Mouse (Mus musculus) midbrain, embryonic 16.5 days (tissue): ENCODE data around the gene Epha3. TPM values are rescaled to one million over a fixed set of nuclear protein-coding genes. Genes with fewer than 3 reads are reported as not detected.

Experiments used
- ATAC-seq: fragments of 200-750 bp; cut with Nextera tagmentation; 2 replicates; pipeline ENCODE4 v1.8.0; 2017; ENCODE audit warnings: moderate TSS enrichment
- H3K27ac ChIP-seq: fragments of 300-500 bp; sonication (generic); 2 replicates; pipeline ENCODE4 v1.5.1; 2014; ENCODE audit warnings: mild to moderate bottlenecking, low read length, mixed read lengths
- H3K27me3 ChIP-seq: fragments of 300-500 bp; sonication (generic); 2 replicates; pipeline ENCODE4 v1.6.1; 2014; ENCODE audit warnings: low read depth, low read length, mixed read lengths; ENCODE audit not compliant: control insufficient read depth, insufficient read depth
- H3K36me3 ChIP-seq: fragments of 300-500 bp; sonication (generic); 2 replicates; pipeline ENCODE4 v1.6.1; 2014; ENCODE audit warnings: mild to moderate bottlenecking, low read length, moderate library complexity, mixed read lengths; ENCODE audit not compliant: control insufficient read depth, insufficient read depth
- H3K4me1 ChIP-seq: fragments of 300-500 bp; sonication (generic); 2 replicates; pipeline ENCODE4 v1.6.1; 2014; ENCODE audit warnings: mild to moderate bottlenecking, low read length, mixed read lengths; ENCODE audit not compliant: control insufficient read depth, insufficient read depth
- H3K4me2 ChIP-seq: fragments of 300-500 bp; sonication (generic); 2 replicates; pipeline ENCODE4 v1.6.1; 2014; ENCODE audit warnings: mild to moderate bottlenecking, low read length, mixed read lengths
- H3K4me3 ChIP-seq: fragments of 300-500 bp; sonication (generic); 2 replicates; pipeline ENCODE4 v1.5.1; 2014; ENCODE audit warnings: low read depth, mild to moderate bottlenecking, low read length, moderate library complexity, mixed read lengths
- H3K9ac ChIP-seq: fragments of 300-500 bp; sonication (generic); 2 replicates; pipeline ENCODE4 v1.6.1; 2014; ENCODE audit warnings: low read depth, low read length, mixed read lengths
- H3K9me3 ChIP-seq: fragments of 300-500 bp; sonication (generic); replicated peaks from 2 replicates; pipeline ENCODE4 v1.6.1; 2014; ENCODE audit warnings: mild to moderate bottlenecking, low read length, mixed read lengths; ENCODE audit not compliant: control insufficient read depth, poor library complexity, severe bottlenecking
- WGBS: fragments of 180-500 bp; shearing (Covaris S2); extraction: QIAGEN DNeasy Blood & Tissue Kit; methylation state at CpG from one replicate; pipeline ENCODE4 v1.1.7; 2014; 5-methylcytosine and 5-hydroxymethylcytosine counted together
- polyA plus RNA-seq: library from polyadenylated mRNA; unstranded; fragments of >200 nt; fragmentation: Nextera tagmentation; extraction: Ambion mirVana; gene quantifications from 2 replicates; pipeline ENCODE4 v1.2.1, GENCODE M21; 2015

Gene Epha3
- polyA plus RNA-seq, 1 experiment from 2014 or later, result 16.8 TPM

GRCm38 (mm10) chr16:63801436-63801835, 62.5 kb downstream of the Epha3 start:
- Histone ChIP-seq H3K9ac (no peak overlapping the region), H3K27me3 (no peaks in the 10 kb centered on the region), H3K27ac (no peak overlapping the region), H3K4me3 (no peak overlapping the region), H3K4me1 (no peaks in the 10 kb centered on the region), H3K9me3 (no peaks in the 10 kb centered on the region), H3K4me2 (no peak overlapping the region), H3K36me3 (no peaks in the 10 kb centered on the region)
- ATAC-seq, result no peak
- WGBS, result 87% methylated on average over 3 of the region's 3 CpGs

- WGBS, result 81% methylated on average over 2 of the region's 2 CpGs
- ATAC-seq, result no peak
These were observed 65.6 kb downstream of the Epha3 start for GRCm38 (mm10) chr16:63798341-63798740.

GRCm38 (mm10) chr16:63794292-63794691, 69.7 kb downstream of the Epha3 start:
- H3K36me3 ChIP-seq, result no peaks in the 10 kb centered on the region

More at GRCm38 (mm10) chr16:63798341-63798740, 65.6 kb downstream of the Epha3 start:
- Histone ChIP-seq H3K4me1 (no peaks in the 10 kb centered on the region), H3K4me3 (no peak overlapping the region), H3K9me3 (no peaks in the 10 kb centered on the region), H3K4me2 (no peak overlapping the region), H3K27me3 (no peaks in the 10 kb centered on the region), H3K9ac (no peak overlapping the region), H3K27ac (no peak overlapping the region), H3K36me3 (no peaks in the 10 kb centered on the region)

GRCm38 (mm10) chr16:63793805-63794204, 70.2 kb downstream of the Epha3 start:
- no peaks in the 10 kb centered on the region for H3K27me3 ChIP-seq
- no peak for ATAC-seq

More at GRCm38 (mm10) chr16:63794292-63794691, 69.7 kb downstream of the Epha3 start:
- no peak overlapping the region for H3K4me3 ChIP-seq
- ATAC-seq, result no peak
- WGBS, result 80% methylated on average over 5 of the region's 5 CpGs
- no peak overlapping the region for H3K9ac ChIP-seq
- H3K27ac ChIP-seq, result no peak overlapping the region
- H3K9me3 ChIP-seq, result no peaks in the 10 kb centered on the region
- no peaks in the 10 kb centered on the region for H3K27me3 ChIP-seq
- no peak overlapping the region for H3K4me2 ChIP-seq
- no peaks in the 10 kb centered on the region for H3K4me1 ChIP-seq

GRCm38 (mm10) chr16:63792084-63792483, 71.9 kb downstream of the Epha3 start:
- no peaks in the 10 kb centered on the region for H3K4me1 ChIP-seq

More at GRCm38 (mm10) chr16:63793805-63794204, 70.2 kb downstream of the Epha3 start:
- H3K4me2 ChIP-seq, result no peak overlapping the region
- H3K9me3 ChIP-seq, result no peaks in the 10 kb centered on the region
- H3K36me3 ChIP-seq, result no peaks in the 10 kb centered on the region
- no peak overlapping the region for H3K27ac ChIP-seq
- H3K4me1 ChIP-seq, result no peaks in the 10 kb centered on the region
- H3K9ac ChIP-seq, result no peak overlapping the region
- 83% methylated on average over 1 of the region's 1 CpGs for WGBS
- no peak overlapping the region for H3K4me3 ChIP-seq

GRCm38 (mm10) chr16:63783544-63783943, 80.4 kb downstream of the Epha3 start:
- no peak overlapping the region for H3K4me2 ChIP-seq
- no peak overlapping the region for H3K4me3 ChIP-seq
- ATAC-seq, result no peak
- H3K36me3 ChIP-seq, result no peaks in the 10 kb centered on the region
- no peaks in the 10 kb centered on the region for H3K4me1 ChIP-seq
- 76% methylated on average over 7 of the region's 7 CpGs for WGBS
- H3K27ac ChIP-seq, result no peak overlapping the region
- no peak overlapping the region for H3K9ac ChIP-seq
- H3K9me3 ChIP-seq, result no peaks in the 10 kb centered on the region
- no peaks in the 10 kb centered on the region for H3K27me3 ChIP-seq

More at GRCm38 (mm10) chr16:63792084-63792483, 71.9 kb downstream of the Epha3 start:
- Histone ChIP-seq H3K9me3 (no peaks in the 10 kb centered on the region), H3K4me2 (no peak overlapping the region), H3K4me3 (no peak overlapping the region), H3K27me3 (no peaks in the 10 kb centered on the region), H3K36me3 (no peaks in the 10 kb centered on the region), H3K9ac (no peak overlapping the region), H3K27ac (no peak overlapping the region)
- ATAC-seq, result no peak
- 68% methylated on average over 2 of the region's 2 CpGs for WGBS

GRCm38 (mm10) chr16:63782101-63782500, 81.9 kb downstream of the Epha3 start:
- Histone ChIP-seq H3K9ac (no peak overlapping the region), H3K36me3 (no peaks in the 10 kb centered on the region), H3K4me3 (no peak overlapping the region), H3K4me1 (no peaks in the 10 kb centered on the region), H3K9me3 (no peaks in the 10 kb centered on the region), H3K27me3 (no peaks in the 10 kb centered on the region), H3K4me2 (no peak overlapping the region), H3K27ac (no peak overlapping the region)
- 80% methylated on average over 1 of the region's 1 CpGs for WGBS
- ATAC-seq, result no peak

- no peaks in the 10 kb centered on the region for H3K36me3 ChIP-seq
- WGBS, result 88% methylated on average over 5 of the region's 5 CpGs
- H3K9ac ChIP-seq, result no peak overlapping the region
- no peak overlapping the region for H3K27ac ChIP-seq
- no peaks in the 10 kb centered on the region for H3K9me3 ChIP-seq
- no peak overlapping the region for H3K4me3 ChIP-seq
- no peaks in the 10 kb centered on the region for H3K4me1 ChIP-seq
- ATAC-seq, result no peak
- H3K4me2 ChIP-seq, result no peak overlapping the region
- H3K27me3 ChIP-seq, result no peaks in the 10 kb centered on the region
These were observed 83.8 kb downstream of the Epha3 start for GRCm38 (mm10) chr16:63780151-63780550.

GRCm38 (mm10) chr16:63777811-63778210, 86.2 kb downstream of the Epha3 start:
- Histone ChIP-seq H3K9me3 (no peaks in the 10 kb centered on the region), H3K36me3 (no peaks in the 10 kb centered on the region), H3K27ac (no peak overlapping the region), H3K4me2 (no peak overlapping the region), H3K27me3 (no peaks in the 10 kb centered on the region), H3K4me3 (no peak overlapping the region), H3K9ac (no peak overlapping the region), H3K4me1 (no peaks in the 10 kb centered on the region)
- 39% methylated on average over 1 of the region's 1 CpGs for WGBS
- ATAC-seq, result no peak
